Mouse (Mus musculus) spleen, postnatal 4 days (tissue): ENCODE results near the gene Chd3.

ENCODE experiments used
- DNase-seq, 2 experiments: peaks; one replicate each; pipeline ENCODE4 v3.0.0; 2022; ENCODE audit warnings: low spot score in 2 of 2

Chd3 gene

DNA sequence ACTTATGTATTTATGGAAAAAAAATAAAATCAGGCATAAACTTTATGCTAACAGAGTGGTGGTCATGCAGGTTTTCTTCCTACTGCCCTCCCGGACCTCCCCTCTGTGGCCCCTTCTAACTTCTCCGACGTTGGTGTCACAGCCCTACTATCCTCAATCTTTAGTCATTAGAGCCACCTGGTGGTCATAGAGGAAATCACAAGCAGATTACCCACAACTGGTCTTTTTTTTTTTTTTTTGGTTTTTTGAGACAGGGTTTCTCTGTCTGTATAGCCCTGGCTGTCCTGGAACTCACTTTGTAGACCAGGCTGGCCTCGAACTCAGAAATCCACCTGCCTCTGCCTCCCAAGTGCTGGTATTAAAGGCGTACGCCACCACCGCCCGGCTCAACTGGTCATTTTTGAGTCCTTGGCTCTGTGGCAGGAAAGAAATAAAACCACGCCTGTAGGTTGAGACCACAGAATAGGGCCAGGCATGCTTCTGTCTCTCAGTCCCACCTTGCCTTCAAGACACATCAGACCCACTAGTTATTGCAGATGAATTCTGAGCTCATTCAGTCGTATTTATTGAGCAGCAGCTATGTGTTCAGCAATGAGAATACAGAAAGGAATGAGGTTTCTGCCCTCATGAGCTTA lies 21.3 kb upstream of the Chd3 start:
- peak; percentile 72 to 85 for DNase-seq

DNA sequence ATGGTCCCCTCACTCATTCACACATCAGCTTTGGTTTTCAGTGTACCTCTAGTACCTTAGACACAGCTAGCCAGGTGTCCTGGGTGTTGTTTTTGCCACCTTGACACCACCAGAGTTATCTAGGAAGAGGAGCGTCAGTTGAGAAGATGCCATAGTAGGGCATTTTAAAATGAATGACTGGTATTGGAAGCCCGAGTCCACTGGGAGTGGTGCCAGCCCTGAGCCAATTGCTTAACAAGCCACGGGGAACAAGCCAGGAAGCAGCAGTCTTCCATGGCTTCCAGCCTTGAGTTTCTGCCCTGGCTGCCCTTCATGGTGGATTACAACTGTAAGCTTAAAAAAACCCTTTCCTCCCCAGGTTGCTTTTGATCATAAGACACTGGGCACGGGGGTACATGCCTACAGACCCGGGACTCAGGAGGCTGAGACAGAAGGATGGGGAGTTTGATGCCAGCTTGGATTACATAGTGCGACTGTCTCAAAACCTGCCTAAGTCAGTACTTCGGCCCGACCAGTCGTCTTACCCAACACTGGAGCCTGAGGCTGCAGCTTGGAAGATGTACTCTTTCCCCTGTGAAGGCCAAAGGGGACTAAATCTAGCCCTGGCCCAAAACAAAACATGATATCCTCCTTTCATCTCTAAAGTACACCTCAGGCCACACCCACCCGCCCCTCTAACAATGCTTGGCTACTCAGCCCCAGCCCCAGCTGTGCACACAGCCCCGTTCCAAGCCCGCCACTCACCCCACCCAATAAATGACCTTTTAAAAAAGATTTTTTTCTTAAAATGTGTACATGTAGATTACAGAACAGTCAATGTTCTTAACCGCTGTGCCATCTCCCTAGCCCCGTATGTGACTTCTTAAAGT lies 20.6 kb upstream of the Chd3 start:
- no peak for DNase-seq

DNA sequence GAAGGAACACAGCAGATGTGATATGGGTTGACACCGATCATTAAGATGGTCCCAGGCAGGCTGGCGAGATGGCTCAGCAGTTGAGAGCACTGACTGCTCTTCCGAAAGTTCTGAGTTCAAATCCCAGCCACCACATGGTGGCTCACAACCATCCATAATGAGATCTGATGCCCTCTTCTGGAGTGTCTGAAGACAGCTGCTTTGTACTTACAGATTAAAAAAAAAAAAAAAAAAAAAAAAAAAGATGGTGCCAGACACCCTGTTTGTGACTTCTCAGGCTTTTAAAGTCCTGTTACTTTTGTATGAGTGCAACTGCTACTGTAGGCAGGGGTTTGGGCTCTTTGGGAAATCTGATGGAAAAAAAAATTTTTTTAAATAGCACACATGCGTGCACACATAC lies 19.5 kb upstream of the Chd3 start:
- no peak for DNase-seq

DNA sequence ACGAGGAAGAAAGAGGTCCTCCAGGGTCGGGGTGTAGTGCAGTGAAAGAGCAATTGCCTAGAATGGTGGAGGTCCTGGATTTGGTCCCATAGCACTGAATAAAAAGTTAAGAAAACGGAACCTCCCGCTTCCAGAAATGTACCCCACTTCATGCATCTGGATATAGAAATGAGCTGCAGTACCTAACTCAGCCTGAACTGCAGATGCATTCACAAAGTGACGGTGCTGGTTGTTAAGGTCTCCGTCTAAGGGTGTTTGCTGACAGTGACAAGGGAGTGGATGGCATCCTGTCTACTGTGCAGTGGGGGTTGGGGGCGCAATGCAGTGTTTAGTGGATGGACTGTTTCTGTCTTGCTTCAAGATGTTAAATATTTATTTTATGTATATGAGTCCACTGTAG lies 17.6 kb upstream of the Chd3 start:
- DNase-seq, result no peak

DNA sequence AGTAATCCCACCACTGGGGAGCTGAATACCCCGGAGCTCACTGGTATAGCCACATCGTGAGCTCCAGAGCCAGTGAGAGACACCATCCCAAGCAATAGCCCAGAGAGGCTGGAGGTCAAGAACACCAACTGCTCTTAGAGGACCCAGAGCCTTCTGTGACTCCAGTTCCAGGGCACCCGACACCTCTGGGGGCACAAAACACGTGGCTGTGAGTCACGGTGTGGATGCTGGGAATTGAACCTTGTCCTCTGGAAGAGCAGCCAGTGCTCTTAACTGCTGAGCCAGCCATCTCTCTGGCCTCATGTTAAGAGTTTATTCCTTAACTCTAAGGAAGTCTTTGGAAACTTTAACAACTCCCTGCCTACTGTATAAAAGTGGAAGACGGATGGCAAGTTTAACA lies 15.8 kb upstream of the Chd3 start:
- DNase-seq, result no peak

DNA sequence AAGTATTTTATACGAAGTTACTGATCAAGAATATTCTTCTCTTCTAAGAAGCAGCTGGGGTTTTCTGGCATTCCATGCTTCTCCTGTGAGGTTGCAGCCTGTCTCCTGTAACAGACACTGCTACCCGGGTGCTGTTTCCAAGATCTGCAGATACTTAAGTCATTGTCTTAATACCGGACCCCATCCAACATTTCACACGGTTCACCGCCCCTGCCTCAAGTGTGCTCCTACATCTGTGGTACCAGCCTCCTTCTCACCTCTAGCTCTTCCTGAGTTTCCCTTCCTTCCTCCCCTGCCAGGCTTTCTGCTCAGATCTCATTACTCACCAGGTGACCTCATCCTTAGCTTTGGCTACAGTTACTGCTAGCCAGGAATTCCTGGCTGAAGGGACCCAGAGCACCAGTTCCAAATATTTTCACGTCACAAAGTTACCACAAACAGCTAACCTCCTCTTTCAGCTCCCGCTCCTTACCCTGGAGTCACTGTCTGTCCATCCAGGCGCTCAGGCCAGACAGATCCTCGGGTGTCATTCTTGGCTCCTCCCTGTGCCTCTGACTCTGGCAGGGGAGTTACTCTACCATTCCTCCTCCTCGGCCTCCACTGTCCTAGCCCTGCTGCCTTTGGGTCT lies 13.4 kb upstream of the Chd3 start:
- no peak for DNase-seq

DNA sequence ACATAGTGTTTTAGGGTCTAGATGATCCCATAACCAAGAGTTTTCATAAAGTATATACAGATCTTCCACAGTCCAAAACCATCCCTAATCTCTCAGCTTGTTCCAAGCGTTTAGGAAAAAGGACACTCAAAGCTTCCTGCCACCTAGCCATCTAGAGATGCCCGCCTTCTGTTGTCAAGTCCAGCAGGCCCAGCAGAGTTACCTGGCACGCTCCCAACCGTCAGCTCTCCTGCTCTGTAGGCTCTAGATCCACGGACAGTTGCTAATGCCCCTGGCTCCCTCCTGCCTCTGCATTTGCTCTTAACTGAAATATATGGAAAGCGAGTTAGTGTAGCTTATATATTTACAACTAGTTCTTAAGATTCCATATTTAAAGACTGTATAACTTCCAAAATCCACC lies 12.2 kb upstream of the Chd3 start:
- DNase-seq, result no peak

DNA sequence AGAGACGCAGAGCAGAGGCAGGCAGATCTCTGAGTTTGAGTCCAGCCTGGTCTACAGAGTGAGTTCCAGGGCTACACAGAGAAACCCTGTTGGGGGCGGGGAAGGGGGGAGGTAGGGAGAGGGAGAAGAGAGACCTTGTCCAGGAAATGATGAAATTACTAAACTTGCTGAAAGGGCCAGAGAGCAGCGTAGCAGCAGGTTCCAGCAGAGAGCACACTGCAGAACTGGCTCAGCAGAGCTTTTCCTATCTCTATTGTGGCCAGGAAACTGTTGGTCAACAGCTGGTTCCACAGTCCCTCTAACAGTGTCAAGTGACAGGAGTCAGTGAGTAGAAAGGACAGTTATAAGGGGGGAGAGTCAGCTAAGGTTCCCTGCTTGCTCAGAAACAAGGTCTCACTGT lies 10.4 kb upstream of the Chd3 start:
- DNase-seq, result no peak

DNA sequence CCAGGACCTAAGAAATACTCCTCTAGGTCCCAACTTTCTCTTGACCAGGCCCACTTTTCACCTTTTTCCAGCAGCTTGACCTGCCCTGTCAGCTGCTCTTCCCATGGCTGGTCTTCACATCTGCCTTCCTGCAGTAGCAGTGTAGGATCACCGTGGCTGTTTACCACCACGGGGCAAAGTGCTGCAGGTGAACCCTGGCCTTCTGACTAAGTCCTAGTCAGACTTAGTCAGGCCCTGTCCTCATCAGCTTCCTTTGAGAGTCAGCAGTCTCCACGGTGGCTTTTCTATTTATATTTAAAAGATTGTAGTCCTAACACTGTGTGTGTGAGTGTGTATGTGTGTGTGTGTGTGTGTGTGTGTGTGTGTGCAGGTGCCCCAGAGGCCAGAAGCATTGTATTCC lies 8.6 kb upstream of the Chd3 start:
- no peak for DNase-seq

DNA sequence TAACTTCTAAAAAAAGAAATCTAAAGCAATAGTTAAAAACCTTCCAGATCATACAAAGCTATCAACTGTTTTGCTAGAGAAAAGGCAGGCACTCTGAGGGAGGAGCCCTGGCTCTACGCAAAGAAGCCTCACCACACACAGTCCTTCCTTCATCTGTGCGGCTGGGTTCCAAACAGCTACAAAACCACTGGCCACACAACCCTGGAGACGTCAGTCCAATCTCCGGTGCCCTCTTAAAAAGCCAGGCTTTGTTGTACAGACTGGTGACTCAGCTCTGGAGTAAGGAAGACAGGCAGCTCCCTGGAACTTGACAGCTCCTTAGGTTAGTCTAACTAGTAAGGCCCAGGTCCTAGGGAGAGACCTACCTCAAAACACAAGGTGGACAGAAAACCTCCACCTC lies 6.4 kb upstream of the Chd3 start:
- DNase-seq, result no peak

DNA sequence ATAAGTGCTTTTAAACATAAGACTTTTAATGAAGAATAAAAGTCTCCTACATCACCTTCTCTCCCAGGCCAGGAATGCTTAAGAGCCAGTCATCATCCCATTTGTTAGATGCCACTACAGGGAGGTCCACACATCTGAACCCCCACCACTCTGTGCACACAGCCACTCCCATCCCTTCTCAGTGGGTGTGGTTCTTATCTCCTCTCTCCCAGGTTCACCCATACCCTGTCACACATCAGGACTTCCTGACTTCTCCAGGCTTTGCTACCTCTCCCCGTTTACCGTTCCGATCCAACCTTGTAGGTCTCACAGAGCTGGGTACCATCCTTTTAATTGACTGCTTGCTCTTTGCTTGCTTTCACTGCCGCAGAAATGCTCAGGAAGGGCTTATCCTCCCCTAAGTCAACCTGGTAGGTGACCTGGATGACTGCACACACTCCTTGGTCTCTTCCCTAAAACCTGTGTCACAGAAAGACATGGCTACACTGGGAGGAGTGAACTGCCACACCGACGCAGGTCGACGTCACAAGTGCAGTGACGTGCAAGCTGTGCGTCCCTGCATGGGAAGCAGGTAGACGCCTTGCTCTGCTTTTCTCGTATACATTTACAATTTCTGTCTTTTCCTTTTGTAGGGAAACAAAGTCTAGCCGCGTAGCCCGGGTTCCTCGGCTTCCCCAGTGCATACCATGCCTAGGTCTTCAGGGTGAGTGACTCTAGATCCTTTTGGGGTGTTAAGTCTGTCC lies 4.2 kb upstream of the Chd3 start:
- peak in 1 of 2 experiments; percentile 54 for DNase-seq

DNA sequence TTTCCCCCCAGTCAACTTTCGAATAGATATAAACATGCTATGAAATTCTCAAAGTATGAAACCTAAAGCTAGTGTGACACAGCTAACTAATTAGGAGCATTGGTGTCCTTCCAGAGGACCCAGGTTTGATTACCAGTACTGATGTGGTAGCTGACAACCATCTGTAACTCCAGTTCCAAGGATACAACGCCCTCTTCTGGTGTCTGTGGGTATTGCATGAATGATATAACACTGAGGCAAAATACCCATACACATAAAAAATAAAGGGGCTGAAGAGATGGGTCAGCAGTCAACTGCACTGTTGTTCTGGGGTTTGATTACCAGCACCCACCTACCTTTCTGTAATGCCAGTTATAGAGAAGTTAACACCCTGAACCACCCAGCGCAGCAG lies 3.6 kb upstream of the Chd3 start:
- DNase-seq, result peak; percentile 49 to 76

DNA sequence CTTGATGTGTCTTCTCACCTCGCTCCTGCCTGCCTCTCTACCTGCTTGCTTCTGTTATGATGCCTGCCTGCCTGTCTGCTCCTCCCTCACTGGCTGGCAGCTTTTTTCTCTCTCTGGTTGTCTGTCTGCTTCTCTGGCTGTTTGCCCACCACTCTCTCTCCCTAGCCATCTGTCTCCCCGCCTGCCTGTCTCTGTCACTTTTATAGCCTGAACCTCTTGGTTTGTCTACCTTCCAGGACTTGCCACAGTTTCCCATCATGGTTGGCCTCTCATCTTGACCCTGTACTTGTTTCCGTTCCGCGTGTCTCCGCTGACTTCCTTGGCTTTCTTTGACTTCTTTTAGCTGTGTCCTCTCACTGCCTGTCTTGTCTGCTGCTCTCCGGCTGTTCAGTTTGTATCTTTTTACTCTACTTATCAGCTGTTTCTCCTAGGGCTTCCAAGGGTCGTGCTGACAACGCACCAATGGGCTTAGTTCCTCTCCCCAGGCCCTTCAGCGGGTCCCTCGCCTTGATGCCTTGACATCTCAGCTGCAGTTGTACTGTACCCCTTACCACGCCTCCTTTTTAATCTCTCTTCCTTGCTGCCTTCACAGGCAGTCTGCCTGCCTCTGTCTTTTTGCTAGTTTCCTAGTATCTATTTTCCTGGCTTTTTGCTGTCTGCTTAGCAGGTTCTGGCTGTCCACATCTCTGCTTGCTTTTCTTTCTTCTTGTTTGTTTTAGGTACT lies 3.0 kb upstream of the Chd3 start:
- peak in 1 of 2 experiments; percentile 25 for DNase-seq

DNA sequence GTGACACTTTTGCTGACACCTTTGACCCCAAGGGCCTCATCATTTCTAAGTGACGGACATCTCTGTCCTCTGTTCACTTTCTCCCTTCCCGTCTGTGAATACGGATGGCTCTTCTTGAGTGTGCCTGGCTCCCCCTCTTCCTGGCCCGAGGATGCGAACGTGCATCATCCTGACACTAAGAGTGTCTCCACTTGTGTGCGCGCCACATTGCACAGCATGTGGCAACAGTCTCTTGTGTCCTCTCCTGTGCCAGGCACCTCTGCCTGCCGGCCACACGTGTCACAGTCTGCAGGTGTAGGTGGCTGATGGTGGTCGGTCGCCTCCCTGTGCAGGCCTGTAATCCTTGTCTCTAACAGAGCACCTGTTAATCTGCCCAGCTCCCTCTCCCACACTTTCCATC lies 2.4 kb upstream of the Chd3 start:
- no peak for DNase-seq

DNA sequence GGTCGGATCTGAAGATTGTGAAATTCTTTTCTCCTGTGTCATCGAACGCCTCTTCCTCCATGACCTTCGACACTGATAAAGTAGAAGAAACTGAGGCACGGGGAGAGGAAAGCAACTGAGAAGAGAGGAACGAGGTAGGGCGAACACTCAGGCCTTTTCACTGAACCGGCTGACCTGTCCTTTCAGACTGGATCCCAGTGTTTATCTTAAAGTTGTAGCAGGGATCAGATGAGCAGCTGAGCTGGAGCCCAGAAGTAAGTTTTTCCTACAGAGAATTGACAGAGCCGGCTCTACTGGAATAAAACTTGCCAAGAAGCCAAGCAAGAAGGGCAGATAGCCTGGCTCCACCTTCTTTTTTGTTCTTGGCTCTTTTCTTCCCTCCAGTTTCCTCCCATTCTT lies 1.6 kb upstream of the Chd3 start:
- DNase-seq, result no peak

DNA sequence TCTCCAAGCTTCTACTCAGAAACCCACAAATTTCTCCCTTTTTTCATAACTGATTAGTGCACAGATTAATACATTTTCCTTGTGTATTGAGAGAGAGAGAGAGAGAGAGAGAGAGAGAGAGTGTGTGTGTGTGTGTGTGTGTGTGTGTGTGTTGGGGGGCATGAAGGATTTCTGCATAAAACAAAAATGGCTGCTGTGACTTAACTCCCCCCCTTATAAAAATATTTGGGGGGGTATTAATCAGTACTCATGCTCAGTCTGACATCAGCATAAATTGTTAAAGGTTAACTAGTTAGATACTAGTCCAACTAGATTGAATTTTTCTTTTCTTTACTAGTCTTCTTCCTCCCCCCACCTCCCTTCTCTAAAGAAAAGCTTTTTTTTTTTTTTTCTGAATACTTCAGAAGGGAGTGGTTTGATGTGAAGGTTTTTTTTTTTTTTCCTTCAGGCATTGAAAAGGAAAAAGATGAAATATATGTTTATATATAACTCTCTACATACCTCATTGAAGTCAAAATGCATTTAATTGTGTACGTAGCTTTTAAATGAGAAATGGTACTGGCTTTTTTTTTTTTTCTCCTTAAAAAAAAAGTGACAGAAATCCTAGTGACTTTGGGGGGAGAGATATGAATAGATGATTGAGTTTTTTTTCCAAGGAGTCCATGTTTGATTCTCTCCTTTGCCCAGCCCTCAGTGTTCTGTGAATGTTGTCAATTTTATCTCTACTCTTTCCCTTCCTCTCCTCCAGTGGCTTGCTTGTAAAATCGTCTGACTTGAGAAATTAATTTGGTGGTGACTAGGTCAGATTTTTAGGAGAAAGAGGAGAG lies 997 bp upstream of the Chd3 start:
- no peak for DNase-seq

DNA sequence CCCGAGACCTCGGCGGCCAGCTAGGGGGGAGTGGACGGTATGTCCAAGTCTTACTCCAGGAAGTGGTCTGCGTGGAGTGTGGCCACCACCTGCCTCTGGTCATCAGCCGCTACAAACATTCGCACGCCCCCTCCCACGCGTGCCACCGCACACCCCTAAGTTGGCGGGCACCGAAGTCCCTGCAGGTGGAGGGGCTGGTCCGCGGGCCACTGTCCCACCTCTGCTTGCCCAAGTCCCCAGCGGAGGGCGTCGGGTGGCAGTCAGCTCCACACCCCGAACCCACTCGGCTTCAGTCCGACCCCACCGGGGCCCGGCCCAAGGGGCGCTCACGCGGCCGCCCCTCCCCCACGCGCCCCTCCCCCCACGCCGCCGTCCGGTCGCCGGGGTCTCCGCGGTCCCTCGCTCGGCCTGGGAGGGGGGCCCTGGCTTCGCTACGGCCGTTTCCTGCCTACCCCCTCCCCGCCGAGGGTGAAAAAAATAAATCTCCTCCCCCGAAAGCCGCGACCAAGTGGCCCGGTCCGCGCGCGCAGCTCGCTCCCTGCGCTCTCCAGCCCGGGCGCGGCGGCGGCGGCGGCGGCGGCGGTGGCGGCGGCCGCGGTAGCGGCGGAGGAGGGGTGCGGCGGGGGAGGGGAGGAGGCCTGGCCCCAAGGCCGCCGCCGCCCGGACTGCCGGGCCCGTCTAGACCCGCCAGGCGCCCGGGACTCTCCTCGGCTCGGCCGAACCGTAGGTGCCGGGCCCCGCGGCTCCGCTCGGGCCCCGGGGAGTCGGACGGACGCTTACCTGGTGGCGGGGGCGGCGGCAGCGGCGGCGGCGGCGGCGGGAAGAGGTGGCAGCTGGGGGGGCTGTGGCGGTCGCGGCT lies 621 bp downstream of the Chd3 start:
- DNase-seq, result peak; percentile 36 to 76

DNA sequence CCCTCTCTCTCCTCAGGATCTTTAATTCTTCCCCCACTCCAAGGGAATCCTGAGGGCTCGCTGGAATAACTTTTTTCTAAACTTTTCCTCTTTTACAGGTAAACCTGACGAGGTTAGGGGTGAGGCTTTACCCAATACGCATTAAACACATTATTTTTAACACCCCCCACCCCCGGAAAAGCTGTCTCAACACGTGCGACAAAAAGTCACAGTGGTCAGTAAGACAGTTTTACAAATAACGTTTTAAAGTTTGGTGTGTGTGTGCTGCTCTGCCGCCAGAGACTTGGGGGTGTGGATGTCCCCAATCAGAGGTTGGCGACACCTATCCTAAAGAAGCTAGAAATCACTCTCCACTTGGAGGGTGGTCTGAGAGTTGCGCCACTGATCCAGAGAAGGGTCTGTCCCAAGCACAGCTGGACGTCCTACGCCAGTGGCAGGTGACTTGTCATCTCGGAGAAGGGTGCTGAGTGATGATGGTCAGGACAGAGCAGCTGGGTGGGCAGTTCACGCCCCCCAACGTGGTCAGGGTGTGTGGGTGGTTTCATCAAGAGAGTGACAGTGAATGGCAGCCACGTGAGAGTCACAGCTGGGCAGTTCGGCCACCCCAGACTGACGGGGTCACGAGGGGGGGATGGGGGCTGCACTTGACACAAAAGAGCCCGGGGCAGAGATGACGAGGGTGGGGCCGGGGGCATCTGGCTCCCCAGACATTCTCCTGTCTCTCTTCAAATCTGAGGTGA lies 1.4 kb downstream of the Chd3 start:
- no peak for DNase-seq
